Mouse (Mus musculus) heart, postnatal 0 days (tissue): ENCODE measurements around the gene Ripk3. TPM values are rescaled to one million over a fixed set of nuclear protein-coding genes. Genes with fewer than 3 reads are reported as not detected.
A peak's percentile ranks its signal among the peaks of the same experiment; 100 is the strongest.

Source experiments
- ATAC-seq: fragments of 200-750 bp; cut with Nextera tagmentation; 2 replicates; pipeline ENCODE4 v1.8.0; 2017; ENCODE audit warnings: low read depth, moderate number of reproducible peaks, moderate library complexity; ENCODE audit not compliant: insufficient read depth
- DNase-seq: peaks from one replicate; pipeline ENCODE4 v3.0.0-alpha.2; 2016; ENCODE audit warnings: low spot score
- H3K27ac ChIP-seq: fragments of 300-500 bp; sonication (generic); 2 replicates; pipeline ENCODE4 v1.5.1; 2014; ENCODE audit warnings: low read depth, mild to moderate bottlenecking
- H3K27me3 ChIP-seq: fragments of 300-500 bp; sonication (generic); 2 replicates; pipeline ENCODE4 v1.6.1; 2014; ENCODE audit warnings: low read length, mixed read lengths; ENCODE audit not compliant: control insufficient read depth, insufficient read depth
- H3K36me3 ChIP-seq: fragments of 300-500 bp; sonication (generic); replicated peaks from 2 replicates; pipeline ENCODE4 v1.6.1; 2014; ENCODE audit warnings: low read length, mixed read lengths; ENCODE audit not compliant: control insufficient read depth, insufficient read depth
- H3K4me1 ChIP-seq: fragments of 300-500 bp; sonication (generic); 2 replicates; pipeline ENCODE4 v1.6.1; 2014; ENCODE audit warnings: antibody characterized with exemption; ENCODE audit not compliant: control insufficient read depth, insufficient read depth
- H3K4me2 ChIP-seq: fragments of 300-500 bp; sonication (generic); 2 replicates; pipeline ENCODE4 v1.6.1; 2014; ENCODE audit warnings: low read depth, mild to moderate bottlenecking, low read length, moderate library complexity
- H3K4me3 ChIP-seq: fragments of 300-500 bp; sonication (generic); 2 replicates; pipeline ENCODE4 v1.5.1; 2014; ENCODE audit warnings: low read depth, low read length
- H3K9ac ChIP-seq: fragments of 300-500 bp; sonication (generic); replicated peaks from 2 replicates; pipeline ENCODE4 v1.6.1; 2014; ENCODE audit warnings: low read depth, low read length, mixed read lengths
- H3K9me3 ChIP-seq: fragments of 300-500 bp; sonication (generic); replicated peaks from 2 replicates; pipeline ENCODE4 v1.6.1; 2016; ENCODE audit warnings: low read length; ENCODE audit not compliant: control insufficient read depth
- CTCF ChIP-seq: IDR thresholded peaks from 2 replicates; pipeline ENCODE4 v1.5.1; 2016; ENCODE audit warnings: antibody characterized with exemption, control low read depth, low read depth
- EP300 ChIP-seq: IDR thresholded peaks from 2 replicates; pipeline ENCODE4 v1.6.1; 2016; ENCODE audit warnings: antibody characterized with exemption, low read depth
- WGBS: fragments of 180-500 bp; shearing (Covaris S2); extraction: QIAGEN DNeasy Blood & Tissue Kit; methylation state at CpG from one replicate; pipeline ENCODE4 v1.1.7; 2014; 5-methylcytosine and 5-hydroxymethylcytosine counted together
- polyA plus RNA-seq: library from polyadenylated mRNA; unstranded; fragments of >200 nt; fragmentation: Nextera tagmentation; extraction: Ambion mirVana; gene quantifications from 2 replicates; pipeline ENCODE4 v1.2.1, GENCODE M21; 2015
- total RNA-seq: library from RNA; depleted of rRNA; stranded (reverse); fragments of >200 nt; gene quantifications from 2 replicates; pipeline ENCODE4 v1.2.3, GENCODE M21; 2014; ENCODE audit warnings: low replicate concordance

Ripk3 gene
- total and polyA plus RNA-seq, 2 experiments from 2014 or later = 8.5 to 9.3 TPM

DNA sequence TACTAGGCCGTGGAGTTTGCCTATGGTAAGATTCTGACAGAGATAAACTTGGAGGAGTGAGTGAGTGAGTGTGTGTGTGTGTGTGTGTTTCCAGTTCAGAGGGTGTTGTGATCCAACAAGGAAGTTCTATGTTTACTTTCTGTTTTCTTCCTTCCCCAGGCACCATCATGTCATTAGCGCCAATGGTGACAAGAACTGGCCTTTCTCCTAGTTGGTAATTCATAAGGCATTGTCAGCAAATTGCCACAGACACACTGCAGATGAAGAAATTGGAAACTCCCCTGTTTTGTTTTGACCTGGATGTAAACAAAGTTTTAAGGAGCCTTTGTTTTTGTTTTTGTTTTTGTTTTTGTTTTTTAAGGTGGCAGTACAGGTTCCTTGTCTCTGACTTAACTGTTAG lies 4.8 kb upstream of the Ripk3 start:
- Histone ChIP-seq H3K36me3 (no peaks in the 10 kb centered on the region), H3K27ac (no peak overlapping the region), H3K27me3 (peaks cover 9% of the 10 kb centered on the region), H3K4me3 (no peak overlapping the region), H3K9me3 (no peaks in the 10 kb centered on the region), H3K4me1 (peaks cover 8% of the 10 kb centered on the region; the same call in 1 of the 2 replicates), H3K4me2 (no peak overlapping the region), H3K9ac (no peak overlapping the region)
- TF ChIP-seq EP300 (no peak), CTCF (no peak)
- ATAC-seq (no peak), DNase-seq (no peak)
- WGBS = 63% methylated on average over 2 of the region's 2 CpGs

DNA sequence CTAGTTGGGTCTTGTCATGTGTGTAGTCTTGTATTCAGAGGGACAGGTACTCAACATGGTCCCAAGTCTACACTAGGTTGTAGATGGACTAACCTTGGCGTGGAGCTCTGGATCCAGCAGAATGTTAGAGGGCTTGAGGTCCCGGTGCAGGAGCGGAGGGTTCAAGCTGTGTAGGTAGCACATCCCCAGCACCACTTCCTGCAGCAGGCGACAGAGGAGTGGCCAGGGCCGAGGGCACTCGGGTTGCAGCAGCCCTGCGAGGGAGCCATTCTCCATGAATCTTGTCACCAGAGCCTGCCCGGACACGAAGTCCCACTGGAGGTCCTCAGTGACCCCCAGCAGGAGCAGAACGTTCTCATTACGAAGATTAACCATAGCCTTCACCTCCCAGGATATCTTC lies 934 bp downstream of the Ripk3 start:
- TF ChIP-seq CTCF (no peak), EP300 (no peak)
- ATAC-seq (no peak), DNase-seq (no peak)
- no peak overlapping the region for H3K9ac ChIP-seq
- H3K4me2 ChIP-seq = peak overlapping the region; percentile 77
- peaks cover 11% of the 10 kb centered on the region; the same call in 1 of the 2 replicates for H3K4me1 ChIP-seq
- no peak overlapping the region for H3K27ac ChIP-seq
- H3K36me3 ChIP-seq = no peaks in the 10 kb centered on the region
- H3K9me3 ChIP-seq = no peaks in the 10 kb centered on the region
- peaks cover 41% of the 10 kb centered on the region for H3K27me3 ChIP-seq
- H3K4me3 ChIP-seq = peak overlapping the region; percentile 53
- 37% methylated on average over 11 of the region's 11 CpGs for whole genome bisulfite sequencing

DNA sequence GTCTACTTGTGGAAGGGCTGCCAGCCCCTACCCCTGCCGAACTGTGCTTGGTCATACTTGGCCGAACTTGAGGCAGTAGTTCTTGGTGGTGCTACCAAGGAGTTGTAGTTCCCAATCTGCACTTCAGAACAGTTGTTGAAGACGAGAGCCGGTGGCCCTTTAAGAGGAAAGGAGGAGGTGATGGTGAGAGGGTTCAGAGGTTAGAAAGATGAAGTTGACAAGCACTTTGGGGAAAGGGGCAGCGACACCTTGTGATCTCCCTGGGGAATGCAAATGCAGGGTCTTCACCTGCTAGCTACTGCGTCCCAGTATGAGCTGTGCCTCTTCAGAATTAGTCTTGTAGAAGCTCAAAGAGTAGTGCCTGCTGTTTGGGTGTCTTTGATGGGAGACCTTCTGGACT lies 3.5 kb downstream of the Ripk3 start:
- Histone ChIP-seq H3K9me3 (no peaks in the 10 kb centered on the region), H3K27ac (no peak overlapping the region), H3K4me3 (no peak overlapping the region), H3K4me1 (peaks cover 11% of the 10 kb centered on the region), H3K9ac (no peak overlapping the region), H3K27me3 (peaks cover 51% of the 10 kb centered on the region), H3K4me2 (no peak overlapping the region), H3K36me3 (no peaks in the 10 kb centered on the region)
- 33% methylated on average over 6 of the region's 6 CpGs for WGBS
- no peak for DNase-seq
- TF ChIP-seq CTCF (no peak), EP300 (no peak)
- no peak for ATAC-seq

DNA sequence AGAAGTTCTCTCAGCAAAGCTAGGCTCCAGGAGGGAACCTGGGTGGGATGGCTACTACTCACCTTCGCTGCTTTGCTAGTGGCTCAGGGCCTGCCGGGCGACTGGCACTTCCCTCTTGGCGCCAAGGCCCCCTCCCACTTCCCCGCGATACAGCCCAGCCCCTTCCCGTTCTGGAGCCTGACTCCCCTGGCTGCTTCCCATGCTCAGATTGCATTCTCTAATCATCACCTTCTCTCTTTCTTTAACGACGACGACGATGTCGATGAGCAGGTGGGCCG lies 4.8 kb downstream of the Ripk3 start, which contains the start of gene Adcy4:
Gene Adcy4, minus strand, starts transcription at position 138 of the 278 bp plus-strand sequence.
- peak within 1 kb of the TSS; percentile 47 for H3K4me3 ChIP-seq
- peak within 1 kb of the TSS; percentile 61 for H3K4me2 ChIP-seq
- peaks cover 10% of the 10 kb centered on the region for H3K4me1 ChIP-seq
- ATAC-seq (no peak), DNase-seq (no peak)
- peaks cover 49% of the 10 kb centered on the region for H3K27me3 ChIP-seq
- peak within 1 kb of the TSS; percentile 47; the same call in 1 of the 2 replicates for H3K9ac ChIP-seq
- peak within 1 kb of the TSS; percentile 69 for H3K27ac ChIP-seq
- no peaks in the 10 kb centered on the region for H3K9me3 ChIP-seq
- H3K36me3 ChIP-seq = no peaks in the 10 kb centered on the region; the same call in 1 of the 2 replicates
- TF ChIP-seq EP300 (no peak), CTCF (no peak)
- 5% methylated on average over 13 of the region's 13 CpGs for WGBS

DNA sequence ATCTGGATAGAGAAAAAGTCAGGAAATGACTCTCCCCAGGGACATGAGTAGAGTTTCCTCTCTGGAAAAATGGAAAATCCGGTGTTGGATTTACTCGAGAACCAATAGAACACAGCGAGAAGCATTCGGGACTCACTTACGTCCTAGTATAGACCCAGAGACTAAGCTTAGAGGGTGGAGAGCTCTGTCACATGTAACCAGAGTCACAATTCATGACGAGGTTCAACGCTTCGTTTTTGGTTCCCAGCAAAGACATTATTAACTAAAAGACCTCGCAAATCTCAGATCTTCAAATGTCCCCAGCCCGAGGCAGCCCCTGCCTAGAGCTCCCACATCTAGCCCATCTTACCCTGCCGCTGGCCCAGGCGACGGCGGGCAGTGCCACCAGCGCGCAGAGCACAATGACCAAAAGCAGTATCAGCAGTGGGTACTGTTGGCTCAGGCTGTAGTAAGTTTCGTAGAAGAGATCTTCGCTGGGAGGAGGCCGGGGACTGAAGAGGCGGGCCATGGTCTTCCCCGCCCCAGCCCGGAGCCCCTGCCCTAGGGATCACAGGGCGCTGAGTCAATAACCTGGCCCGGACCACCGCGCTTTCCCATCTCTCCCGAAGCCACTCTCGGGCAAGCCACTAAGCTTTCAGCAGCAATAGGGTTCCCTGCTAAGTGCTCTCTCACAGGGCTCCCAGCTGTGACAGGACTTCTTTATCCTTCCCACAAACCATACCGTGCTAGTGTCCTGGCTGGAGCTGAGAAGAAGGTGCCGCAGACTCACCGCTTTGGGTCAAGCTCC lies 5.3 kb downstream of the Ripk3 start:
- peak; percentile 89 for DNase-seq
- Histone ChIP-seq H3K27ac (peak overlapping the region; percentile 69), H3K9me3 (no peaks in the 10 kb centered on the region), H3K4me1 (peaks cover 4% of the 10 kb centered on the region), H3K4me2 (peak overlapping the region; percentile 61), H3K9ac (peak overlapping the region; percentile 27; the same call in 1 of the 2 replicates), H3K27me3 (peaks cover 44% of the 10 kb centered on the region), H3K4me3 (peak overlapping the region; percentile 47), H3K36me3 (peaks cover 2% of the 10 kb centered on the region; the same call in 1 of the 2 replicates)
- TF ChIP-seq CTCF = no peak
- TF ChIP-seq EP300 = no peak
- ATAC-seq = peak; percentile 61
- WGBS = 2% methylated on average over 31 of the region's 31 CpGs

DNA sequence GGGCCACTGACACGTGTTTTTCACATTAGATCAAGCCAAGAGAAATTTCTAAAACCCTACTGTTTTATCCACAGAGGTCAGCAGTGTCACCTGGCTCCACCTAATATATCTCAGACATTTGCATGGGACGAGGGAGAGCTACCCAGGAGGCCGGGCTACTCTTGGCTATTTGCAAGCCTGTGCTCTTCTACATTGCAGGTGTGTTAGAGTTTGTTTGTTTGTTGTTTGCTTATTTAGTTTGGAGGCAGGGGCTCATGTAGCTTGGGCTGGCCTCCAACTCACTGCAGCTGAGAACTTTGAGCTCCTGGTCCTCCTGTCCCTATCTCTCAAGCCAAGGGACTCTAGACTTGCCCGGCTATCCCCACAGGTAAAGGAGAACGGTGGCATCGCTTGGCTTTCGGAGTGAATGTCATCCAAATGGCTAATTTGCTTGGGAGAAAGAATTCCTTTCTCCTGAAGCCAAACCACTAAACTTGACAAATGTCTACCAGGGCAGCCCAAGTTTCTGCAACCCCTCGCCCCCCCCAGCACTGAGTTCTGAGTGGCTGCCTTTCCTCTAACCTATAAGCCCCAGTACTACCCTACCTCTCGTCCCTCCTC lies 6.2 kb downstream of the Ripk3 start:
- Histone ChIP-seq H3K4me2 (peak overlapping the region; percentile 61), H3K9ac (peak overlapping the region; percentile 47; the same call in 1 of the 2 replicates), H3K36me3 (peaks cover 4% of the 10 kb centered on the region; the same call in 1 of the 2 replicates), H3K27ac (peak overlapping the region; percentile 69), H3K4me3 (peak overlapping the region; percentile 47), H3K27me3 (peaks cover 35% of the 10 kb centered on the region), H3K4me1 (no peaks in the 10 kb centered on the region; the same call in 1 of the 2 replicates), H3K9me3 (no peaks in the 10 kb centered on the region)
- no peak for TF ChIP-seq CTCF
- TF ChIP-seq EP300 = no peak
- DNase-seq = no peak
- WGBS = 32% methylated on average over 9 of the region's 9 CpGs
- no peak for ATAC-seq
